Mouse (Mus musculus) adrenal gland, adult 2 months (tissue): ENCODE measurements around the gene Olfr1461. TPM values are rescaled to one million over a fixed set of nuclear protein-coding genes. Genes with fewer than 3 reads are reported as not detected.

Experiments
- DNase-seq: peaks from one replicate; pipeline ENCODE4 v3.0.0; 2021
- long read RNA-seq: library from polyadenylated mRNA; stranded (forward); transcript quantifications from one replicate; pipeline ENCODE4 v2.0.0, GENCODE M21; 2021
- polyA plus RNA-seq: library from polyadenylated mRNA; depleted of rRNA; stranded (reverse); fragments of >200 nt; gene quantifications from 2 replicates; pipeline ENCODE4 v1.2.3, GENCODE M21; 2012; rRNA removed
- total RNA-seq, 2 experiments: library from RNA; stranded (reverse); gene quantifications; 2 replicates each; pipeline ENCODE4 v1.2.3; 2021

Gene Olfr1461
- total RNA-seq (not detected), polyA plus RNA-seq (not detected in 2 replicates)
- long read RNA-seq: 0 reads

DNA sequence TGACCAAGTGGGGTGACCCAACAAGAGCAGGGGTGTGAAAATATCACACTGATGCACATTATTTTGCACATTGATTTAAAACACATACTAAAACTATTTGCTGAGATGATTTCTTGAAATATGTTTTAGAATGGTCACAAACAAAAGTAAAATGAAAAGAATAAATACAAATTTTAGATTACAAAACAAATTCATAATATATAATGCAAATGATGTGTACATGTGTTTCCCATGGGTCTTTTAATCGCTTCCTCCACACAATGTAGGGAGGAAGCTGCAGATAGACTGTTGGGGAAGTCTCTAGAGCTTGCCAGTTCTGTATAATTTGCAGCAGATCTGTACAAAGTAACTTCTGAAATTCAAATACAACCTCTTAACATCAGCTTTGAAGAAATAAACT is at the start of gene Olfr1461:
Gene Olfr1461, plus strand, starts transcription at position 301 of the 400 bp plus-strand sequence.
- no peak for DNase-seq

DNA sequence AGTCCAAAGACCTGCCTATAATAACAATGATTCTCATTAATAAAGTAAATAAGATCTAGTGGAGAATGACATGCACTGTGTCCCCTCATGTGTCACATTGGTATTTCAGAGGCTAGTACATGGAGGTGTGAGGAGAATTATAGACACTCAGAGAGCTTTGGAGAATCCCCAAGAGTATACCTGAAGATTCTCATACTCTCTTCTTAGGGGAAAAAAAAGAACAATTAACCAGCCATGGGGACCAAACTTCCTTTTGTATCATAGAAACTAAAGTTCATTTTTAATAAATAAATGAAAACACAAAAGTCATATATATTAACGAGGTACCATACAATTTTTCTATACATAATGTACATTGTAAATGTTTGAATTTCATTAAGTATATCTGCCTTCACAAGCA is 13.4 kb upstream of the Olfr1461 start, which contains the start of gene Olfr1459:
Gene Olfr1459, minus strand, starts transcription at position 101 of the 400 bp plus-strand sequence.
- no peak for DNase-seq

DNA sequence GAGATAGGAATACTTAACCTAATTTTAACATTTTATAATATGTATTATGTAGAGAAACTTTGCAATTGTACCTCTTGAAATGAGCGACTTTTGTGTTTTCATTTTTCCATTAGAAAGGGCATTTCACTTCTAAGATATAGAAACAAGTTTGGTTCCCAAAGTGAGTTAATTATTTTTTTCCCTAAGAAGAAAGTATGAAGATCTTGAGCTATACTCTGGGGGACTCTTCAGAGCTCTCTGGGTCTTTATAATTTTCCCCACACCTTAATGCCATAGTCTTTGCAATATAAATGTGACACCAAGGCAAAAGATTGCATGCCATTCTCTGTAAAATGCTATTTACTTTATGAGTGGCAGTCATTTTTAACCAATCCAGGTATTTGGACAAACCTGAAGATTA is 22.6 kb downstream of the Olfr1461 start, which contains the start of gene Olfr1462:
Gene Olfr1462, plus strand, starts transcription at position 301 of the 400 bp plus-strand sequence.
- no peak for DNase-seq

Other genes starting within 250 kb of the Olfr1461 start
- gene Olfr1448, start 238.6 kb upstream of the Olfr1461 start, total RNA-seq: not detected
- not detected in 2 replicates for gene Olfr1448, start 238.6 kb upstream of the Olfr1461 start, polyA plus RNA-seq
- not detected for gene Olfr1449, start 232.2 kb upstream of the Olfr1461 start, total RNA-seq
- gene Olfr1449, start 232.2 kb upstream of the Olfr1461 start, polyA plus RNA-seq: not detected in 2 replicates
- gene Olfr1450, start 212.7 kb upstream of the Olfr1461 start, total RNA-seq: not detected
- not detected in 2 replicates for gene Olfr1450, start 212.7 kb upstream of the Olfr1461 start, polyA plus RNA-seq
- gene Olfr1451, start 168.0 kb upstream of the Olfr1461 start, total RNA-seq: not detected
- gene Olfr1451, start 168.0 kb upstream of the Olfr1461 start, polyA plus RNA-seq: not detected in 2 replicates
- gene Olfr1453, start 134.7 kb upstream of the Olfr1461 start, total RNA-seq: not detected
- not detected in 2 replicates for gene Olfr1453, start 134.7 kb upstream of the Olfr1461 start, polyA plus RNA-seq
- not detected for gene Olfr1454, start 102.4 kb upstream of the Olfr1461 start, total RNA-seq
- gene Olfr1454, start 102.4 kb upstream of the Olfr1461 start, polyA plus RNA-seq: not detected in 2 replicates
- not detected for gene Olfr1457, start 65.1 kb upstream of the Olfr1461 start, total RNA-seq
- not detected in 2 replicates for gene Olfr1457, start 65.1 kb upstream of the Olfr1461 start, polyA plus RNA-seq
- gene Olfr1458, start 56.2 kb upstream of the Olfr1461 start, total RNA-seq: not detected
- not detected in 2 replicates for gene Olfr1458, start 56.2 kb upstream of the Olfr1461 start, polyA plus RNA-seq
- gene Olfr1459, start 13.5 kb upstream of the Olfr1461 start, total RNA-seq: under 1 TPM; 0.03 to 0.06 TPM
- not detected in 2 replicates for gene Olfr1459, start 13.5 kb upstream of the Olfr1461 start, polyA plus RNA-seq
- gene Olfr1462, start 22.7 kb downstream of the Olfr1461 start, total RNA-seq: not detected
- gene Olfr1462, start 22.7 kb downstream of the Olfr1461 start, polyA plus RNA-seq: not detected in 2 replicates
- gene Olfr1463, start 68.3 kb downstream of the Olfr1461 start, total RNA-seq: not detected
- gene Olfr1463, start 68.3 kb downstream of the Olfr1461 start, polyA plus RNA-seq: not detected in 2 replicates
- gene Olfr1465, start 152.5 kb downstream of the Olfr1461 start, total RNA-seq: not detected
- gene Olfr1465, start 152.5 kb downstream of the Olfr1461 start, polyA plus RNA-seq: not detected in 2 replicates
- gene Olfr1466, start 175.9 kb downstream of the Olfr1461 start, total RNA-seq: not detected
- gene Olfr1466, start 175.9 kb downstream of the Olfr1461 start, polyA plus RNA-seq: not detected in 2 replicates
- gene Olfr1467, start 199.2 kb downstream of the Olfr1461 start, total RNA-seq: not detected
- not detected in 2 replicates for gene Olfr1467, start 199.2 kb downstream of the Olfr1461 start, polyA plus RNA-seq
- not detected for gene Olfr1469, start 244.8 kb downstream of the Olfr1461 start, total RNA-seq
- not detected in 2 replicates for gene Olfr1469, start 244.8 kb downstream of the Olfr1461 start, polyA plus RNA-seq